Mouse (Mus musculus) MEL (cell line): Measurements from ENCODE around the gene Gfm1.

Experiments used
- CHD2 ChIP-seq: IDR thresholded peaks from 2 replicates; pipeline ENCODE4 v1.6.1; 2011; ENCODE audit warnings: low read length, improper control_type of control experiment
- CTCF ChIP-seq, 3 experiments: IDR thresholded peaks in 2 of 3; conservative IDR thresholded peaks in 1 of 3; 2 replicates each; pipeline ENCODE4 v1.5.1; 2011 to 2012; ENCODE audit warnings: low read length in 3 of 3, low read depth in 2 of 3, mild to moderate bottlenecking in 2 of 3, improper control_type of control experiment in 1 of 3, inconsistent platforms in 1 of 3, mixed read lengths in 1 of 3, moderate library complexity in 1 of 3; ENCODE audit not compliant: control insufficient read depth in 1 of 3, insufficient read depth in 1 of 3, poor library complexity in 1 of 3, severe bottlenecking in 1 of 3
- GATA1 ChIP-seq: IDR thresholded peaks from 2 replicates; pipeline ENCODE4 v1.6.1; 2011; ENCODE audit warnings: low read depth, low read length, improper control_type of control experiment
- MAFK ChIP-seq: IDR thresholded peaks from 2 replicates; pipeline ENCODE4 v1.6.1; 2011; ENCODE audit warnings: low read depth, mild to moderate bottlenecking, low read length, improper control_type of control experiment, borderline replicate concordance
- MAX ChIP-seq: IDR thresholded peaks from 2 replicates; pipeline ENCODE4 v1.6.1; 2011; ENCODE audit warnings: low read length, improper control_type of control experiment
- POLR2A ChIP-seq, 2 experiments: IDR thresholded peaks; 2 replicates each; pipeline ENCODE4 v1.6.1; 2011 to 2012; ENCODE audit warnings: low read length in 2 of 2, mild to moderate bottlenecking in 2 of 2, control low read depth in 1 of 2, improper control_type of control experiment in 1 of 2, low read depth in 1 of 2, moderate library complexity in 1 of 2; ENCODE audit not compliant: control insufficient read depth in 1 of 2, insufficient read depth in 1 of 2, poor library complexity in 1 of 2
- SIN3A ChIP-seq: IDR thresholded peaks from 2 replicates; pipeline ENCODE4 v1.6.1; 2012; ENCODE audit warnings: low read length, improper control_type of control experiment, inconsistent platforms
- SMC3 ChIP-seq: IDR thresholded peaks from 2 replicates; pipeline ENCODE4 v1.6.1; 2011; ENCODE audit warnings: low read depth, low read length, improper control_type of control experiment
- TCF12 ChIP-seq: IDR thresholded peaks from 2 replicates; pipeline ENCODE4 v1.6.1; 2014; ENCODE audit warnings: low read depth, mild to moderate bottlenecking, inconsistent platforms, low read length, improper control_type of control experiment, moderate library complexity
- ZC3H11A ChIP-seq: IDR thresholded peaks from 2 replicates; pipeline ENCODE4 v1.6.1; 2012; ENCODE audit warnings: low read depth, mild to moderate bottlenecking, inconsistent platforms, low read length, improper control_type of control experiment

DNA sequence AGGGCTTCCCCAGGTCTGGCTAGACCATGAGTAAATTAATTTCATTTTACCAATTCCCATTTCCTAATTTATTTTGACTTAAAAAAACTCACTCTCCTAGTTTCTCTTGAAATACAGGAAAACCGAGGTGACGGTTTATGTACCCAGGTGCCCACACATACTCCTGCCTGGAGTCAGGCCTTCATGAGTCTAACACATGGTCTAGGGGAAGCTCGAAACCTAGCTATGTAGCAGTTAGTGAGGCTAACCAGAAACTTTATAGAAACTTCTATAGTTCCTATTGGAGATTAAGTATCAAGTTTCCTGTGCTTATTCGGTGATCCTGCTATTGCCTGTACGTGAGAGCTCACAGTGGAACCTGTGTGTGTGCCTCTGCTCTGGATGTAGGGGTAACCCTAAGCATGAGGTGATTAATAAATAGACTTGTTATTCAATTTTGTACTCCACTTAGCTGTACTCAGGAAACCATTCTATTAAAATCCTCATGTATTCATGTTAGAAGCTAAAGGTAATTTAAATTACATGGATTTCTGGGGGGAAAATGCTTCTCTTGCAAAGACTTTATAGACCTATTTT is 90.8 kb downstream of the Gfm1 start:
- TF ChIP-seq SIN3A, result no peak
- no peak for TF ChIP-seq CTCF (IDR thresholded peaks at IDR 0.05 in 2 of 3, conservative IDR thresholded peaks at IDR 0.05 in 1 of 3; ENCODE audit: control insufficient read depth in 1 of 3, insufficient read depth in 1 of 3, low read depth in 2 of 3, low read length in 3 of 3, poor library complexity in 1 of 3, severe bottlenecking in 1 of 3)
- no peak for TF ChIP-seq MAX
- no peak for TF ChIP-seq POLR2A (IDR thresholded peaks at IDR 0.05; ENCODE audit: control insufficient read depth in 1 of 2, insufficient read depth in 1 of 2, low read depth in 1 of 2, low read length in 2 of 2, poor library complexity in 1 of 2)
- no peak for TF ChIP-seq GATA1
- no peak for TF ChIP-seq TCF12
- no peak for TF ChIP-seq SMC3
- no peak for TF ChIP-seq CHD2
- no peak for TF ChIP-seq ZC3H11A
- no peak for TF ChIP-seq MAFK
